Mouse (Mus musculus): ENCODE results near the gene Emb. TPM values are rescaled to one million over a fixed set of nuclear protein-coding genes. Genes with fewer than 3 reads are reported as not detected.

Gene Emb
- polyA plus RNA-seq, 1 experiment, result 19.2 TPM

DNA sequence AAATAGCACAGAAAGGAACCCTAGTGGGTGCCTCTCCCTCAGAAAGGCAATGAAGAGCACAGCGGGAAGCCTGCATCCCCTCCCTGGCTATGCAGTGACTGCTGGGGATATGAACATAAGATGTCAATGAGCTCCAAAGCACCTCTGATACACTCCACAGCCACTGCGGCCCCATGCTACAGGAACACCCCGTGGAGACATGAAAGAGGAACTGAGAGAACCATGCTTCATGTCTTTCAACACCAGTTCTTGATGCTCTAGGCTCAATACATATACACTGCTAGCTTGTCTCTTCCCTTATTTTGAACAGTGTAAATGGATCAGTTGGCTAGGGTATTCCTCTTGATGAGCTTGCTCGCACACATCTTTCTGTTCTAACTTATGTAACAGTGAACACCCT lies 28.8 kb downstream of the Emb start:
- Histone ChIP-seq H3K27me3 (replicated peaks) (no peaks in the 10 kb centered on the region), H3K9me3 (no peaks in the 10 kb centered on the region), H3K36me3 (replicated peaks; ENCODE audit: low read length) (no peaks in the 10 kb centered on the region), H3K4me3 (replicated peaks) (no peak overlapping the region), H3K4me1 (peaks cover 3% of the 10 kb centered on the region; the same call in 1 of the 2 replicates)
- TF ChIP-seq FLI1 (IDR thresholded peaks at IDR 0.05; ENCODE audit: low read length) (no peak), GATA1 (IDR thresholded peaks at IDR 0.05; ENCODE audit: borderline replicate concordance, low read length) (no peak)

DNA sequence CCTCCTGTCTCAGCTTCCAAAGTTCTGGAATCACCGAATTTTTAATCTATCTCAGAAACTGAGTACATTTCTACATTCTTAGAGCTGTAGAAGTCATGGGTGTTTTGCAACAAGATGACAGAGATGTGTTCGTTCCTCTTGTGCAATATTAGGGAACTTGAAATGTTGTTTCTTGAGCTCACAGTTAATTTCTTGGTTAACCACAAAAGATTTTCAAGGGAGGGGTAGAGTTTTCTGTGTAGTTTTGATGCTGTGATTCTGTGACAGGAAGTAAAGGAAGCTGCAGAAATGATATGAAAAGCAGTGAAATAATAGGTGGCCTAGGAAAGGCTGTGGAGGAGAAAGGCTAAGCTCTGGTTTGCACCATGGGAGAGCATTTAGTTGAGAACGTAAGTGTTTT lies 33.7 kb downstream of the Emb start:
- Histone ChIP-seq H3K4me3 (replicated peaks) (no peak overlapping the region), H3K9me3 (no peaks in the 10 kb centered on the region), H3K27me3 (replicated peaks) (peaks cover 3% of the 10 kb centered on the region), H3K36me3 (replicated peaks; ENCODE audit: low read length) (no peaks in the 10 kb centered on the region), H3K4me1 (peaks cover 3% of the 10 kb centered on the region)
- TF ChIP-seq FLI1 (IDR thresholded peaks at IDR 0.05; ENCODE audit: low read length) (no peak), GATA1 (IDR thresholded peaks at IDR 0.05; ENCODE audit: borderline replicate concordance, low read length) (no peak)

DNA sequence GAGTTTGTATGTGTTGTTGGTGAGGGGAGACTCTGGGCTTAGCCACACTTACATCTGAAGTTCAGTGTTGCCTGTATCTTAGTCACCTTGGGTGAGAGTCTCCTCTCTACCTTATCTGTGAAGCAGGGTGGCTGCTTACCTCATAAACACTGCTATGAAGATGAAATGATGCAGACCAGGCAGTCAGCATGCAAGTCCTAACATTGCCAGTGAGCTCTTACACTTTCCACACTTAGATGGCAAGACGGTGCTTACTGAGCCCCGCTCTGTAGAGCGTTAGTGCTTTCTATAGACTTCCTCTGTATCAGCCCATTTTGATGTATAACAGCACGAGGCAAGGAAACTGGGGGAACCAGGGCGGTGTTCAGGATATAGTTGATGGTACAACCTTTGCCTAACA lies 34.3 kb downstream of the Emb start:
- no peaks in the 10 kb centered on the region for H3K9me3 ChIP-seq
- H3K27me3 ChIP-seq (replicated peaks), result peaks cover 3% of the 10 kb centered on the region
- TF ChIP-seq GATA1 (IDR thresholded peaks at IDR 0.05; ENCODE audit: borderline replicate concordance, low read length) (no peak), FLI1 (IDR thresholded peaks at IDR 0.05; ENCODE audit: low read length) (no peak)
- peak overlapping the region; percentile 26 for H3K4me3 ChIP-seq (replicated peaks)
- H3K4me1 ChIP-seq, result peaks cover 3% of the 10 kb centered on the region
- no peaks in the 10 kb centered on the region for H3K36me3 ChIP-seq (replicated peaks; ENCODE audit: low read length)

DNA sequence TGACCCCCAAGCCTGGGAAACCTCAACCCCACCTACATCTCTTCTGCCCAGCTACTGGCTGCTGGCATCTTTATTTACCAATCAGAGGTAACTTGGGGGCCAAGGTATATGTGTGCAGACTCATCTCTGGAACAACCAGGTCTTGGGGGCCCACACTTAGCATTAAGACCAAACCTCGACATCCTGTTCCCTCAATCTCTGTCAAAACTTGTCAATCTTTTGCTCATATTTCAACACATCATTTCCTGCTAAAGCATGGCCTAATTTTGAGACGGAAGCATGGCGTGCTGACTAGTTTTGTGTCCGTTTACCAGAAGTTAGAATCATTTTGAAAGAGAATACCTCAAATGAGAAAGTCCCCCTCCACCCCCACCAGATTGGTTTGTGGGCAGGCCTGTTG lies 52.4 kb downstream of the Emb start:
- no peak overlapping the region for H3K4me3 ChIP-seq (replicated peaks)
- no peaks in the 10 kb centered on the region for H3K9me3 ChIP-seq
- peaks cover 3% of the 10 kb centered on the region; the same call in 1 of the 2 replicates for H3K4me1 ChIP-seq
- TF ChIP-seq GATA1 (IDR thresholded peaks at IDR 0.05; ENCODE audit: borderline replicate concordance, low read length), result no peak
- TF ChIP-seq FLI1 (IDR thresholded peaks at IDR 0.05; ENCODE audit: low read length), result no peak
- H3K27me3 ChIP-seq (replicated peaks), result no peaks in the 10 kb centered on the region
- no peaks in the 10 kb centered on the region for H3K36me3 ChIP-seq (replicated peaks; ENCODE audit: low read length)

DNA sequence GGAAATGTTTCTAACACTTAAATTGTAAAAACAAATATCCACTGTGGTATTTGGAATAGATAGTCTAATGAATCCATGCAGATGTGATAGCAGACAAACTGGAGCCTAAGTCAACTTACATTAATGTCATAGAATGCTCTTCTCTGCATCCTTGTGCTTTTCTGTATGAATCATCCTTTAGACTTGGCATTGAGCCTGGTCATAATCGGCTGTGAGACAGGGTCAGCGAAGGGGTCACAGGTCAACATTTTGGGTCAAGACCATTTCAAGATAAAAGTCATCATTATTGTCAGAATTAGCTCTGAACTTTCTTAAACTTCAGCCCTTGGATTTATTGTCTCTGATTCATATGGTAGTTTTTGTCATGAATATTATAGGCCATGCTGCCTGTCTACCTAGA lies 57.8 kb downstream of the Emb start:
- TF ChIP-seq GATA1 (IDR thresholded peaks at IDR 0.05; ENCODE audit: borderline replicate concordance, low read length) (no peak), FLI1 (IDR thresholded peaks at IDR 0.05; ENCODE audit: low read length) (no peak)
- no peaks in the 10 kb centered on the region for H3K4me1 ChIP-seq

DNA sequence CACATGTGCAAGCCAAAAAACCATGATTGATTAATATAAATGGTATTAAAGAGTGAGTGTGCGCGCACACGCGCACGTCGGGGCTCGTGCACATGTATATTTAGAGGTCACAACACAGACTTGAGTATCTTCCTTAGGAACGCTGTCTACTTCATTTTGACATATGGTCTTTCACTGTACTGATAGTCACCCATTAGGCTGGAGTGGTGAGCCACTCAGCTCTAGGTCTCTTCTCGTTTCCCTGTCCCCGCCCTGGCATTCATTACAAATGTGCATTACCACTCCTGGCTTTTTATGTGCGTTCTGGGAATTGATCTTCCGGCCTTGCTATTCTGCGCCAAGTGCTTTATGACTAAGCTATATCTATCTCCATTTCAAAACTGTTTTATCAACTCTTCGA lies 59.6 kb downstream of the Emb start:
- peaks cover 3% of the 10 kb centered on the region for H3K36me3 ChIP-seq (replicated peaks; ENCODE audit: low read length)
- no peak for TF ChIP-seq FLI1 (IDR thresholded peaks at IDR 0.05; ENCODE audit: low read length)
- TF ChIP-seq GATA1 (IDR thresholded peaks at IDR 0.05; ENCODE audit: borderline replicate concordance, low read length), result no peak
- no peaks in the 10 kb centered on the region for H3K9me3 ChIP-seq
- H3K4me3 ChIP-seq (replicated peaks), result no peak overlapping the region
- H3K4me1 ChIP-seq, result no peaks in the 10 kb centered on the region
- H3K27me3 ChIP-seq (replicated peaks), result no peaks in the 10 kb centered on the region

More for the DNA sequence above, 57.8 kb downstream of the Emb start:
- no peaks in the 10 kb centered on the region for H3K27me3 ChIP-seq (replicated peaks)
- peaks cover 3% of the 10 kb centered on the region for H3K36me3 ChIP-seq (replicated peaks; ENCODE audit: low read length)
- no peak overlapping the region for H3K4me3 ChIP-seq (replicated peaks)
- H3K9me3 ChIP-seq, result no peaks in the 10 kb centered on the region

DNA sequence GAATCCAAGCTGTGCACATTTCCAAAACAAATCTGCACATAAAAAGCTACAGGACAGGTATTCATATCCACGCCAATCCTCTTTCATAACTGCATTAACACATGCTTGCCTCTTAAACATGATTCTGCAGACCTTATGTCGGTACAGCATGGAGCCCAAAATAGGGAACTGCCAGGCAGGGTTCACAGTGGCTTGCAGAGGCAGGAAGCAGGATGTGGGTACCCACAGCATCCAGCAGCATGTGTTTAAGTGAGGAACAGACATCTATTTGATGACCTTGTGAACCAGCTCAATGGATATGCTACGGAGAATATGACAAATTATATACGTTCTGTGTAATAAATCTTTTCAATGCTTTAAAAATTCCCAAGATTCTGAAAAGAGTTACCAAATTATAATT lies 75.7 kb downstream of the Emb start:
- no peak for TF ChIP-seq FLI1 (IDR thresholded peaks at IDR 0.05; ENCODE audit: low read length)
- no peak for TF ChIP-seq GATA1 (IDR thresholded peaks at IDR 0.05; ENCODE audit: borderline replicate concordance, low read length)
- H3K4me1 ChIP-seq, result peaks cover 14% of the 10 kb centered on the region
- no peaks in the 10 kb centered on the region for H3K36me3 ChIP-seq (replicated peaks; ENCODE audit: low read length)
- H3K9me3 ChIP-seq, result no peaks in the 10 kb centered on the region
- H3K4me3 ChIP-seq (replicated peaks), result peak overlapping the region; percentile 71
- no peaks in the 10 kb centered on the region for H3K27me3 ChIP-seq (replicated peaks)

DNA sequence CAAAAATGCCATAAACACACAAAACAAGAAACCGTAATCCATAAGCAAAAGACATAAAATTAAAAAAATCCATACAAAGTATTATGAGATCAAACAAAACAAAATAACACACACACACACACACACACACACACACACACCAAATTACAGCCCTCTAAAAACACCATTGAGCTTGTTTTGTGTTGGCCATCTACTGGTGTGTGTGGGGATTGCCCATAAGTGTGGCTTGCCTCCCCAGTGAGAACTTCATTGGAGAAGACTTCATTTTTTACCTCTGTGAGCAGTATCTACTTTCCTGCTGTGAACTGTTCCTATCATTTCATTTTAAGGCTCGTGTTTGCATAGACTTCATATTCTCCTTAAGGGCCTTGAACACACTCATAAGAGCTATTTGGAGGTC lies 78.6 kb downstream of the Emb start:
- H3K27me3 ChIP-seq (replicated peaks), result no peaks in the 10 kb centered on the region
- TF ChIP-seq FLI1 (IDR thresholded peaks at IDR 0.05; ENCODE audit: low read length), result no peak
- no peak for TF ChIP-seq GATA1 (IDR thresholded peaks at IDR 0.05; ENCODE audit: borderline replicate concordance, low read length)
- H3K4me3 ChIP-seq (replicated peaks), result no peak overlapping the region
- H3K9me3 ChIP-seq, result no peaks in the 10 kb centered on the region
- no peaks in the 10 kb centered on the region for H3K36me3 ChIP-seq (replicated peaks; ENCODE audit: low read length)
- H3K4me1 ChIP-seq, result peaks cover 22% of the 10 kb centered on the region

DNA sequence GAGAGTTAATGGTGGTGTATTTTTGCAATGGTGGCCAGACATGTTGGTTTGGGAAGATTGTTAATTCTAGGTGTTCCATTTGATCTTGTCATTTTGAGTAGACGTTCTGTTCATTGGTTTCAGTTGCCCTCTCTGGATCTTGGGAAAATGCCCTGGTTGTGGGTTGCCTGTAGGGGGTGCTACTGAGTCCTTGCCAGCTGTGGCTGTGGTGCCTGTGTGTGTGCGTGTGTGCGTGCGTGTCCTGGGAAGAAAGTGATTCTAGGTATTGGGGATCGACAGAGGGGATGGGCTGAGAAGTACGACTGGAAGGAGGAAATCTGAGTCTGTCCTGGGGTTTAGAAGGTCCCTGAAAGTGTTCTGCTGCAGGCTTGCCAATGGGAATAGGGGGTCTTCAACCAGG lies 79.1 kb downstream of the Emb start:
- Histone ChIP-seq H3K9me3 (no peaks in the 10 kb centered on the region), H3K4me1 (peaks cover 22% of the 10 kb centered on the region), H3K36me3 (replicated peaks; ENCODE audit: low read length) (no peaks in the 10 kb centered on the region), H3K27me3 (replicated peaks) (no peaks in the 10 kb centered on the region), H3K4me3 (replicated peaks) (no peak overlapping the region)
- TF ChIP-seq GATA1 (IDR thresholded peaks at IDR 0.05; ENCODE audit: borderline replicate concordance, low read length) (no peak), FLI1 (IDR thresholded peaks at IDR 0.05; ENCODE audit: low read length) (no peak)

DNA sequence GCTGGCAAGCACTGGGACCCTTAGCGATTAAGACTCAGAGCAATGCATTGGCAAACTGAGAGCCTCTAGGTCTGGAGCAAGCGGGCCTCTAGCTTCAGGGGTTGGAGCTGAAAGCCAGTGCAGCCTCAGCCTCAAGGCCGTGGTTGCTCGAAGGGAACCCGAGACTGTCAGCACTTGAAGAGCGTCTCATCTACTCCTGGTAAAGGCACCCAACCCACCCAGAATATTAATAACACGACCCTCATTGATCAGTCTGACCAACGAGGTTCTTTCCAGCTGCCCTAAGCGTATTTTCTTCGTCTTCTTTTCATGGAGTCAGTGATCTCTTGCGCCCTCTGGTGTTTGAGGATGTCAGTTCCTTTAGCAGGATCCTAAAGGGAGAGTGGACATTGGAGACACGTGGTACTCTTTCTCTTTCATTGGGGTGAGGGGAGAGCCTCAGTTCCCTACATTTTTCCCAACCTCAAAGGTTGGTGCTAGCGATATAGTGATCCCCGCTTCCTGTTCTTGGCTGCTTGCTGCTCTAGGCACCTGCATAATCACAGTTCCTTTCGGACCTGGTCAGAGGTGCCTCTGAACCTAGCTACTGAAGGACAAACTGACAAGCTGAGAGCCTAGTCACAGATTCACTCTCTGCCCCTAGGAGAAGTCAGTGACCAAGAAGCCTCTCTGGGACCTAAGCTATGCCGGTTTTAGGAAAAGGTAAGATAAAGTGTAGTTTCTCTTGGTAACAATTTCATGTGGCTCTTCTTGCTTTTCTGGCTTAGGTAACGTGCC lies 81.3 kb downstream of the Emb start:
- H3K4me3 ChIP-seq (replicated peaks), result peak overlapping the region; percentile 79
- TF ChIP-seq FLI1 (IDR thresholded peaks at IDR 0.05; ENCODE audit: low read length) (no peak), GATA1 (IDR thresholded peaks at IDR 0.05; ENCODE audit: borderline replicate concordance, low read length) (no peak)
- H3K9me3 ChIP-seq, result no peaks in the 10 kb centered on the region
- H3K4me1 ChIP-seq, result peaks cover 12% of the 10 kb centered on the region
- H3K27me3 ChIP-seq (replicated peaks), result no peaks in the 10 kb centered on the region
- no peaks in the 10 kb centered on the region for H3K36me3 ChIP-seq (replicated peaks; ENCODE audit: low read length)
